In the genomic region with DNA sequence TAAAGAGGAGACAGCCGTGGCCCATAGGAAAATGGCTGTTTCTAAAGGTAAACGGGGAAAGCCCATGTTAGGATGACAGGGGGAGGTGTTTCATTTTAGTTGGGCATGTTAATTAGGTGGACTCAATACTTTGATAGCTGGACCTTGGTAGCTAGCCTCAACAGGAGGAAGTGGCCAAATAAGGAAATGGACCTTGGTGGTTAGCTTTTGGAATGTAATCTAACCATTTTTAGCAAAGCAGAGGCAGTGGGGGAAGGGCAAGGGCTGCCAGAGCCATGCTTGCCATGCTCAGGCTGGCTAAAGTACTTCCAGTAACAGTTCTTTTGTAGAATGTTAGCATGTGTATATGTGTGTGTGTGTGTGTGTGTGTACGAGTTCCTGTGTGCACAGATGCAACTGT, we compare ENCODE assay signal across 11 mouse cellular contexts. TPM values are rescaled to one million over a fixed set of nuclear protein-coding genes. Genes with fewer than 3 reads are reported as not detected.
DNase-seq lines count a peak whose midpoint lies in the region; ATAC-seq lines count a peak whose summit lies in the region.
"Had no signal": no experiment of that assay in that cellular context is flagged by ENCODE, and none has a peak within 500 bp of the region (broad histone marks: within the 10 kb centered on the region; RNA-seq: fewer than 3 reads in every experiment).

No protein-coding gene starts in this region.

- H3K9ac ChIP-seq in heart, embryonic 15.5 days: no peak overlapping the region
- no peak overlapping the region for H3K9ac ChIP-seq in forebrain, embryonic 15.5 days (replicated peaks)
- H3K9ac ChIP-seq: heart, embryonic 12.5 days had no signal

- peaks cover 21% of the 10 kb centered on the region for H3K4me1 ChIP-seq in heart, embryonic 15.5 days (replicated peaks)
- no peaks in the 10 kb centered on the region for H3K4me1 ChIP-seq in forebrain, embryonic 15.5 days
- H3K4me1 ChIP-seq: midbrain, embryonic 10.5 days had no signal

- H3K4me2 ChIP-seq in heart, embryonic 15.5 days: no peak overlapping the region
- H3K4me2 ChIP-seq in forebrain, embryonic 15.5 days (replicated peaks): no peak overlapping the region
- H3K4me2 ChIP-seq: heart, embryonic 12.5 days had no signal

- no peak for ATAC-seq in heart, embryonic 15.5 days (replicated peaks; ENCODE audit: insufficient number of reproducible peaks, insufficient read depth, low FRiP score, low read depth)
- no peak for ATAC-seq in forebrain, embryonic 15.5 days (replicated peaks)

- no peak overlapping the region for H3K4me3 ChIP-seq in heart, embryonic 15.5 days
- no peak overlapping the region for H3K4me3 ChIP-seq in forebrain, embryonic 15.5 days
- H3K4me3 ChIP-seq: heart, embryonic 12.5 days; midbrain, embryonic 10.5 days had no signal

- 0 out of 2 replicates have a peak overlapping the region, but pooled peaks have one; percentile 25 for H3K27ac ChIP-seq in heart, embryonic 15.5 days
- no peak overlapping the region for H3K27ac ChIP-seq in forebrain, embryonic 15.5 days (replicated peaks)
- H3K27ac ChIP-seq: midbrain, embryonic 10.5 days had no signal

- no peaks in the 10 kb centered on the region for H3K36me3 ChIP-seq in heart, embryonic 15.5 days
- H3K36me3 ChIP-seq in forebrain, embryonic 15.5 days: no peaks in the 10 kb centered on the region
- H3K36me3 ChIP-seq: heart, embryonic 12.5 days; midbrain, embryonic 10.5 days had no signal

- no peak for DNase-seq in heart, adult 18-20 months
- DNase-seq in ovary, adult 18-20 months (ENCODE audit: low spot score): peak; percentile 72
- DNase-seq in ovary, postnatal 14 days (ENCODE audit: low spot score): no peak
- DNase-seq in induced T-regulatory cell, adult 2 months (ENCODE audit: low read depth): peak; percentile 15
- DNase-seq in left cerebral cortex, adult 8-10 months (ENCODE audit: low spot score in 2 of 2): no peak
- DNase-seq in B cell, adult 2 months: no peak
- DNase-seq: cerebellum, adult 11 months had no signal

- WGBS in heart, embryonic 15.5 days: 60% methylated on average over 3 of the region's 3 CpGs
- WGBS in forebrain, embryonic 15.5 days: 78% methylated on average over 3 of the region's 3 CpGs

- no peaks in the 10 kb centered on the region for H3K27me3 ChIP-seq in heart, embryonic 15.5 days
- H3K27me3 ChIP-seq in forebrain, embryonic 15.5 days: no peaks in the 10 kb centered on the region
- H3K27me3 ChIP-seq: heart, embryonic 12.5 days had no signal

- no peaks in the 10 kb centered on the region for H3K9me3 ChIP-seq in heart, embryonic 15.5 days (replicated peaks)
- no peaks in the 10 kb centered on the region for H3K9me3 ChIP-seq in forebrain, embryonic 15.5 days
- H3K9me3 ChIP-seq: heart, embryonic 12.5 days; midbrain, embryonic 10.5 days had no signal

RNA-seq across cellular contexts. Expression of a gene that starts 11.2 kb away (rescaled TPM):
- 435 and 491 TPM in 2 replicates for polyA plus RNA-seq in heart, embryonic 15.5 days (2015; fragmentation: Nextera tagmentation; extraction: Ambion mirVana)
- total RNA-seq in heart, adult 18-20 months (2021): 100 to 1,000 TPM; 493 to 524 TPM
- polyA plus RNA-seq in forebrain, embryonic 15.5 days (2015; fragmentation: Nextera tagmentation; extraction: Ambion mirVana): 245 and 250 TPM in 2 replicates
- total RNA-seq in left cerebral cortex, adult 8-10 months (2022): 100 to 1,000 TPM; 242 to 257 (median 249) TPM

RNA-seq across cellular contexts. Expression of a gene that starts 34.9 kb away (rescaled TPM):
- 35.1 and 38.1 TPM in 2 replicates for polyA plus RNA-seq in heart, embryonic 15.5 days (2015; fragmentation: Nextera tagmentation; extraction: Ambion mirVana)
- total RNA-seq in heart, adult 18-20 months (2021): 1 to 10 TPM; 8.1 to 8.4 TPM
- 31.7 and 33.0 TPM in 2 replicates for polyA plus RNA-seq in forebrain, embryonic 15.5 days (2015; fragmentation: Nextera tagmentation; extraction: Ambion mirVana)
- total RNA-seq in left cerebral cortex, adult 8-10 months (2022): 10 to 100 TPM; 23.8 to 32.8 (median 30.7) TPM

Comparison
In these comparisons a context has a peak if more than half of its experiments do, and no peak if none do; other contexts are left out.
1. DNase-seq: peak in ovary, adult 18-20 months (single experiment) and induced T-regulatory cell, adult 2 months (single experiment); none in heart, adult 18-20 months (0 of 2), ovary, postnatal 14 days (single experiment), left cerebral cortex, adult 8-10 months (0 of 2) and B cell, adult 2 months (0 of 2).